Mouse (Mus musculus): ENCODE results near the gene Fn1.

DNA sequence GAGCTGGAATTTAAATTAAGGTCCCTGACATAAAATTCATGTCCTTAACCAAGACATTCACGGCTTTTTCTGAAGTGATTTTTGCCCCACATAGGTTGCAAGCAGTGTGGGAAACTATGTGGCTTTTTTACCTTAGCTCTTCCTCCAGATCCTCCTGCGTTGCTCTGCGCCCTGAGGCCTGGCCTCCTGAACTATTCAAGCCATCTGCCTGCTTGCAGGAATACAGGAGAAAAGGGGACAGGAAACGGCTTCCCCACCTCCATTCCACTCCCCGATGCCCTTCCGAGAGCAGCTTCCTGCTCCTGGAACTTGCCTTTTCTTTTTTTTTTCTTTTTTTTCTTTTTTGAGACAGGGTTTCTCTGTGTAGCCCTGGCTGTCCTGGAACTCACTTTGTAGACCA, 5.6 kb upstream of the Fn1 start:
- TF ChIP-seq POLR2A (IDR thresholded peaks at IDR 0.05; ENCODE audit: insufficient read depth, low read depth, low read length): no peak
- TF ChIP-seq CTCF (IDR thresholded peaks at IDR 0.05; ENCODE audit: insufficient read depth, low read depth, low read length): no peak
